Mouse (Mus musculus): ENCODE measurements around the gene Olfr944. TPM values are rescaled to one million over a fixed set of nuclear protein-coding genes. Genes with fewer than 3 reads are reported as not detected.

Olfr944 gene
- not detected for total RNA-seq (2021)
- long read RNA-seq, experiment 1: 0 reads
- long read RNA-seq, experiment 2: 0 reads

- no peak for DNase-seq
- TF ChIP-seq CTCF (IDR thresholded peaks at IDR 0.05): no peak
- no peak within 1 kb of the TSS for H3K27ac ChIP-seq
- intact Hi-C loops (cut with DNase I): no loop called here
- H3K4me3 ChIP-seq: no peak within 1 kb of the TSS
Observed at GRCm38 (mm10) chr9:39201620-39202019, at the start of gene Olfr944. Gene Olfr944, plus strand, starts transcription at chr9:39201920.

DNA sequence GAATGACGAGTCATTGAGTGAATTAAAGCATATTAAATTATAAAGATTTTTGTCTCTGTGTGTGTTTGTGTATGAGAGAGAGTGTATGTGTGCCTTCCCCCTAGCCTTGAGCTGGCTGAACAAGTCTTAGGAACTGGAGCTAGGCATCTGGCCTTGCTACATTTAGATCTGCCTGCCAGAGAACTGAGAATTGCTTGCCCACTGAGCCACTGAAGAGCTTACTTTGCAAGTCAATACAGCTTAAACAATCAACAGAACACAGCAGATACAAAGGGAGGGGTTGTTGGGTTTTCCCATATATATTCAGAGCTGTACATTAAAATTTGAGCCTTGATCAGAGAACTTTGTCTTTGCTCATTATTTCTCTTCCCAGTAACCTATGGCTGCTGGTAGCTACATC is 49.3 kb upstream of the Olfr944 start:
- intact Hi-C loops (cut with DNase I): no loop called here
- no peak for DNase-seq
- no peak overlapping the region for H3K4me3 ChIP-seq
- no peak for TF ChIP-seq CTCF (IDR thresholded peaks at IDR 0.05)
- no peak overlapping the region for H3K27ac ChIP-seq

DNA sequence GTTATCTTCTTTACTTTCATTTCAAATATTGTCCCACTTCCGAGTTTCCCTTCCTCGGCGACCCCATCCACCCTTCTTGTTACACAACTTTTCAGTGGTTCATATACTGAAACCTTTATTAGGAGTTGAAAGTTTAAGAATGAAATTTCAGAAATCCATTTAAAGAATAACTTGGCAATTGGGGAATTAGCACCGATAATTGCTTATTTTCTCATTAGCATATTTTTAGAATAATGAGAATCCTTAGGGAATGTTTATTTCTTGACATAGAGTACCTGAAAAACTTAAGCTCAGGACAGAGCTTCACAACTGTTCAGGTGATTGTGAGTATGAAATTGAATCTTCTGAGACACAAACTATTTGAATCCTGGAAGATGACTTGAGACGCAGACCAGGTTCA is 35.7 kb upstream of the Olfr944 start, which contains the start of gene Olfr943:
Gene Olfr943, plus strand, starts transcription at position 301 of the 400 bp plus-strand sequence.
- no peak for DNase-seq
- TF ChIP-seq CTCF (IDR thresholded peaks at IDR 0.05): no peak
- intact Hi-C loops (cut with DNase I): no loop called here
- Histone ChIP-seq H3K27ac (no peak within 1 kb of the TSS), H3K4me3 (no peak within 1 kb of the TSS)

DNA sequence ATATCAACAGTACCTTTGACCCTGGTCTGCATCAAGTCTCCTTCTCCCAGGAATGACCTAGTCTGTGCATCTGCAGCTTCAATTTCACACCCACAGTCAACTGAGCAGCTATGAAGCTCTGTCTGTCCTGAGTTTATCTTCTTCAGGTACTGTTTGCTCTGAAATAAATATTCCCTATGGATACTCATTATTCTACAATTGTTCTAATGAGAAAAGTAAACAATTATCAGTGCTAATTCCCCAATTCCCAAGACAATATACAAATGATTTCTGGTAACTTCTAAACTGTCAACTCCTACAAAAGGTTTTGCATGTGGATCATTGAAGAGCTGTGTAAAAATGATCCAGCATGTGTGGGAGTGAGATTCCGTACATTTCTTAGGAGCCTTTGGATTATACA is 48.2 kb downstream of the Olfr944 start, which contains the start of gene Olfr1537:
Gene Olfr1537, minus strand, starts transcription at position 101 of the 400 bp plus-strand sequence.
- intact Hi-C loops (cut with DNase I): no loop called here
- TF ChIP-seq CTCF (IDR thresholded peaks at IDR 0.05): no peak

More for the DNA sequence above, 48.2 kb downstream of the Olfr944 start, which contains the start of gene Olfr1537:
- no peak for DNase-seq
- H3K27ac ChIP-seq: no peak within 1 kb of the TSS
- no peak within 1 kb of the TSS for H3K4me3 ChIP-seq

Other genes with a start within 250 kb of the Olfr944 start
- gene Olfr933, start 229.6 kb upstream of the Olfr944 start, total RNA-seq (2021): not detected
- not detected for gene Olfr934, start 213.6 kb upstream of the Olfr944 start, total RNA-seq (2021)
- gene Olfr935, start 202.2 kb upstream of the Olfr944 start, total RNA-seq (2021): not detected
- gene Olfr146, start 178.5 kb upstream of the Olfr944 start, total RNA-seq (2021): not detected
- gene Olfr937, start 137.0 kb upstream of the Olfr944 start, total RNA-seq (2021): not detected
- gene Olfr938, start 123.0 kb upstream of the Olfr944 start, total RNA-seq (2021): not detected
- not detected for gene Olfr27, start 73.8 kb upstream of the Olfr944 start, total RNA-seq (2021)
- not detected for gene Olfr943, start 35.6 kb upstream of the Olfr944 start, total RNA-seq (2021)
- gene Olfr1537, start 48.1 kb downstream of the Olfr944 start, total RNA-seq (2021): not detected
- not detected for gene Olfr945, start 74.9 kb downstream of the Olfr944 start, total RNA-seq (2021)
- not detected for gene Olfr948, start 124.1 kb downstream of the Olfr944 start, total RNA-seq (2021)
- not detected for gene Olfr951, start 185.5 kb downstream of the Olfr944 start, total RNA-seq (2021)
- not detected for gene Olfr952, start 225.2 kb downstream of the Olfr944 start, total RNA-seq (2021)

Measured in gastrocnemius, adult 2 months (tissue).